Mouse (Mus musculus) CH12.LX (cell line): ENCODE measurements around the gene Clpsl2. TPM values are rescaled to one million over a fixed set of nuclear protein-coding genes. Genes with fewer than 3 reads are reported as not detected.

Source experiments
- DNase-seq: peaks from one replicate; pipeline ENCODE4 v3.0.0-alpha.2; 2013; ENCODE audit errors: extremely low read depth
- H3K27ac ChIP-seq: 2 replicates; pipeline ENCODE4 v1.5.1; 2012; ENCODE audit warnings: low read depth, mild to moderate bottlenecking, control low read depth, moderate library complexity; ENCODE audit not compliant: insufficient read depth
- H3K27me3 ChIP-seq: replicated peaks from 2 replicates; pipeline ENCODE3; 2012; ENCODE audit warnings: inconsistent platforms
- H3K36me3 ChIP-seq, 2 experiments: replicated peaks in 1 of 2; 2 replicates each; pipeline versions ENCODE3 to v1.6.1; 2012; ENCODE audit warnings: inconsistent platforms in 1 of 2, low read length in 1 of 2, mild to moderate bottlenecking in 1 of 2, mixed read lengths in 1 of 2, moderate library complexity in 1 of 2; ENCODE audit not compliant: control insufficient read depth in 1 of 2, insufficient read depth in 1 of 2
- H3K4me1 ChIP-seq, 2 experiments: 2 replicates each; pipeline ENCODE4 v1.6.1; 2012; ENCODE audit warnings: inconsistent platforms in 1 of 2, moderate library complexity in 1 of 2; ENCODE audit not compliant: insufficient read depth in 2 of 2, control insufficient read depth in 1 of 2
- H3K4me2 ChIP-seq: 2 replicates; pipeline ENCODE4 v1.6.1; 2012; ENCODE audit warnings: low read depth, mild to moderate bottlenecking, control low read depth; ENCODE audit not compliant: poor library complexity, insufficient read depth, severe bottlenecking
- H3K4me3 ChIP-seq, 3 experiments: fragments of 150-350 bp in 1 of 3; sonication (generic) in 1 of 3; replicated peaks in 1 of 3; 2 replicates each; pipeline versions ENCODE3 to v1.5.1; 2011 to 2012; ENCODE audit warnings: low read depth in 2 of 3, low read length in 2 of 3, mild to moderate bottlenecking in 2 of 3, moderate library complexity in 2 of 3, control low read depth in 1 of 3, improper control_type of control experiment in 1 of 3, inconsistent platforms in 1 of 3, mixed read lengths in 1 of 3; ENCODE audit not compliant: poor library complexity in 1 of 3
- H3K79me2 ChIP-seq: replicated peaks from 2 replicates; pipeline ENCODE4 v1.6.1; 2012; ENCODE audit warnings: mild to moderate bottlenecking, moderate library complexity; ENCODE audit not compliant: control insufficient read depth, poor library complexity, insufficient read depth, severe bottlenecking; ENCODE audit errors: extremely low read depth
- H3K9ac ChIP-seq: 2 replicates; pipeline ENCODE4 v1.6.1; 2012; ENCODE audit warnings: low read depth, mild to moderate bottlenecking, control low read depth, moderate library complexity; ENCODE audit not compliant: insufficient read depth
- H3K9me3 ChIP-seq: replicated peaks from 2 replicates; pipeline ENCODE3; 2012; ENCODE audit warnings: low read length, inconsistent platforms, mixed read lengths
- BHLHE40 ChIP-seq: IDR thresholded peaks from 2 replicates; pipeline ENCODE4 v1.6.1; 2011; ENCODE audit warnings: mild to moderate bottlenecking, low read depth, low read length, improper control_type of control experiment
- CHD1 ChIP-seq: IDR thresholded peaks from 2 replicates; pipeline ENCODE4 v1.6.1; 2012; ENCODE audit warnings: low read depth, low read length, improper control_type of control experiment, inconsistent platforms
- CTCF ChIP-seq, 2 experiments: IDR thresholded peaks in 1 of 2; conservative IDR thresholded peaks in 1 of 2; 2 replicates each; pipeline ENCODE4 v1.5.1; 2011 to 2012; ENCODE audit warnings: low read depth in 2 of 2, low read length in 2 of 2, improper control_type of control experiment in 1 of 2, inconsistent platforms in 1 of 2, mild to moderate bottlenecking in 1 of 2, moderate library complexity in 1 of 2
- ETS1 ChIP-seq: conservative IDR thresholded peaks from 2 replicates; pipeline ENCODE4 v1.6.1; 2012; ENCODE audit warnings: low read depth, mild to moderate bottlenecking, inconsistent platforms, low read length, improper control_type of control experiment, moderate library complexity
- GABPA ChIP-seq: IDR thresholded peaks from 2 replicates; pipeline ENCODE4 v1.6.1; 2012; ENCODE audit warnings: low read depth, low read length, improper control_type of control experiment, inconsistent platforms; ENCODE audit not compliant: insufficient replicate concordance
- JUN ChIP-seq: IDR thresholded peaks from 2 replicates; pipeline ENCODE4 v1.6.1; 2011; ENCODE audit warnings: low read depth, mild to moderate bottlenecking, low read length, improper control_type of control experiment, moderate library complexity; ENCODE audit not compliant: insufficient read depth
- KAT2A ChIP-seq: IDR thresholded peaks from 2 replicates; pipeline ENCODE4 v1.6.1; 2012; ENCODE audit warnings: low read length, improper control_type of control experiment, inconsistent platforms; ENCODE audit not compliant: insufficient replicate concordance
- MAX ChIP-seq: IDR thresholded peaks from 2 replicates; pipeline ENCODE4 v1.6.1; 2011; ENCODE audit warnings: low read length, improper control_type of control experiment
- MYC ChIP-seq: IDR thresholded peaks from 2 replicates; pipeline ENCODE4 v1.6.1; 2011; ENCODE audit warnings: low read depth, mild to moderate bottlenecking, improper control_type of control experiment, low read length
- NRF1 ChIP-seq: IDR thresholded peaks from 2 replicates; pipeline ENCODE4 v1.6.1; 2014; ENCODE audit warnings: low read depth, mild to moderate bottlenecking, inconsistent platforms, low read length, improper control_type of control experiment, moderate library complexity
- PAX5 ChIP-seq: IDR thresholded peaks from 2 replicates; pipeline ENCODE4 v1.6.1; 2012; ENCODE audit warnings: low read length, inconsistent platforms, mixed read lengths
- POLR2A ChIP-seq: IDR thresholded peaks from 2 replicates; pipeline ENCODE4 v1.6.1; 2011; ENCODE audit warnings: low read depth, mild to moderate bottlenecking, improper control_type of control experiment, low read length
- TBP ChIP-seq: conservative IDR thresholded peaks from 2 replicates; pipeline ENCODE4 v1.6.1; 2011; ENCODE audit warnings: low read depth, low read length, improper control_type of control experiment
- TCF12 ChIP-seq: IDR thresholded peaks from 2 replicates; pipeline ENCODE4 v1.6.1; 2014; ENCODE audit warnings: low read depth, mild to moderate bottlenecking, inconsistent platforms, low read length, improper control_type of control experiment
- UBTF ChIP-seq: IDR thresholded peaks from 2 replicates; pipeline ENCODE4 v1.6.1; 2012; ENCODE audit warnings: low read depth, mild to moderate bottlenecking, inconsistent platforms, low read length, improper control_type of control experiment, moderate library complexity
- USF1 ChIP-seq: IDR thresholded peaks from 2 replicates; pipeline ENCODE4 v1.6.1; 2014; ENCODE audit warnings: low read depth, mild to moderate bottlenecking, inconsistent platforms, low read length, improper control_type of control experiment
- ZKSCAN1 ChIP-seq: IDR thresholded peaks from 2 replicates; pipeline ENCODE4 v1.6.1; 2012; ENCODE audit warnings: low read depth, inconsistent platforms, low read length, improper control_type of control experiment, borderline replicate concordance
- dilution Hi-C: fragments of 300-500 bp; cut with MboI; formaldehyde crosslinking; loops from 2 replicates; pipeline ENCODE4 v1.14.3; 2020; ENCODE audit warnings: low sequenced_read_pairs; ENCODE audit not compliant: extremely low pct_unique_long_range_greater_than_20kb, extremely low pct_ligation_motif_present
- in situ Hi-C: fragments of 300-500 bp; cut with MboI; formaldehyde crosslinking; loops from 3 replicates; pipeline ENCODE4 v1.14.3; 2019; ENCODE audit warnings: low sequenced_read_pairs, low pct_ligation_motif_present, low pct_unique_long_range_greater_than_20kb, mixed read lengths
- polyA plus RNA-seq: library from polyadenylated mRNA; unstranded; fragments of >175 nt; gene quantifications from 2 replicates; pipeline ENCODE4 v1.2.1, GENCODE M21; 2012; ENCODE audit warnings: low read depth; ENCODE audit not compliant: insufficient read length
- total RNA-seq, 2 experiments: library from RNA; depleted of rRNA; stranded (reverse); fragments of 300-350 nt in 1 of 2; fragments of >200 nt in 1 of 2; gene quantifications; 2 replicates each; pipeline ENCODE4 v1.2.3; 2012 to 2014

Clpsl2 gene
- total and polyA plus RNA-seq, 3 experiments, result not detected

GRCm38 (mm10) chr17:28502196-28502821 lies 46.9 kb upstream of the Clpsl2 start:
- H3K4me1 ChIP-seq, result peaks cover 8 to 23% of the 10 kb centered on the region in 2 experiments
- no peaks in the 10 kb centered on the region for H3K27me3 ChIP-seq
- H3K27ac ChIP-seq, result no peak overlapping the region
- peaks cover 4% of the 10 kb centered on the region for H3K9me3 ChIP-seq
- no peak for DNase-seq
- H3K4me2 ChIP-seq, result no peak overlapping the region
- H3K79me2 ChIP-seq, result no peaks in the 10 kb centered on the region
- in situ Hi-C loops, result loop anchor here (25.0 kb wide), 1 partner anchor 290 kb away; the partner anchor contains the start of gene Def6
- H3K9ac ChIP-seq, result no peak overlapping the region
- no peaks in the 10 kb centered on the region for H3K36me3 ChIP-seq
- TF ChIP-seq ETS1 (peak; percentile 19; the same call in 1 of the 2 replicates), PAX5 (no peak), CTCF (conservative IDR thresholded peaks at IDR 0.05 in 1 of 2, IDR thresholded peaks at IDR 0.05 in 1 of 2; ENCODE audit: low read depth in 2 of 2, low read length in 2 of 2) (no peak), NRF1 (no peak), TBP (no peak), ZKSCAN1 (no peak), MYC (no peak), BHLHE40 (no peak), KAT2A (no peak)
- TF ChIP-seq, all 38 proteins: peak for 1
- dilution Hi-C loops, result no loop called here
- H3K4me3 ChIP-seq, result no peak overlapping the region

- in situ Hi-C loops, result loop anchor here (25.0 kb wide), 1 partner anchor 292 kb away; the partner anchor contains the start of gene Def6
- no peaks in the 10 kb centered on the region for H3K36me3 ChIP-seq
- no peak for DNase-seq
- no peaks in the 10 kb centered on the region for H3K27me3 ChIP-seq
- dilution Hi-C loops, result no loop called here
- no peak overlapping the region for H3K4me3 ChIP-seq
- H3K27ac ChIP-seq, result no peak overlapping the region
- H3K4me1 ChIP-seq, result peaks cover 5 to 19% of the 10 kb centered on the region in 2 experiments
- H3K79me2 ChIP-seq, result no peaks in the 10 kb centered on the region
- TF ChIP-seq BHLHE40, result no peak
- TF ChIP-seq POLR2A, result no peak
- TF ChIP-seq UBTF, result no peak
- TF ChIP-seq USF1, result no peak
- H3K9me3 ChIP-seq, result peaks cover 3% of the 10 kb centered on the region
- H3K4me2 ChIP-seq, result no peak overlapping the region
- H3K9ac ChIP-seq, result no peak overlapping the region
These were observed 45.0 kb upstream of the Clpsl2 start for GRCm38 (mm10) chr17:28504182-28504581.

GRCm38 (mm10) chr17:28505591-28505990 lies 43.6 kb upstream of the Clpsl2 start:
- H3K4me3 ChIP-seq, result no peak overlapping the region
- in situ Hi-C loops, result loop anchor here (25.0 kb wide), 1 partner anchor 293 kb away; the partner anchor contains the start of gene Def6
- TF ChIP-seq CTCF (conservative IDR thresholded peaks at IDR 0.05 in 1 of 2, IDR thresholded peaks at IDR 0.05 in 1 of 2; ENCODE audit: low read depth in 2 of 2, low read length in 2 of 2) (no peak), CHD1 (no peak), ETS1 (no peak), UBTF (no peak), TCF12 (no peak), MAX (no peak), GABPA (no peak), JUN (no peak), USF1 (no peak)
- dilution Hi-C loops, result no loop called here
- H3K27ac ChIP-seq, result no peak overlapping the region
- H3K36me3 ChIP-seq, result no peaks in the 10 kb centered on the region
- no peaks in the 10 kb centered on the region for H3K79me2 ChIP-seq
- no peak for DNase-seq
- no peak overlapping the region for H3K9ac ChIP-seq
- no peaks in the 10 kb centered on the region for H3K9me3 ChIP-seq
- H3K4me1 ChIP-seq, result peaks cover 7 to 23% of the 10 kb centered on the region in 2 experiments
- no peak overlapping the region for H3K4me2 ChIP-seq
- H3K27me3 ChIP-seq, result no peaks in the 10 kb centered on the region
